Mouse (Mus musculus): ENCODE data around the gene Nmt2. TPM values are rescaled to one million over a fixed set of nuclear protein-coding genes. Genes with fewer than 3 reads are reported as not detected.

Gene Nmt2
- total RNA-seq, 2 experiments from 2014 or later: 83.6 to 97.7 TPM

Other genes with a start within 250 kb of the Nmt2 start
- gene Fam171a1, start 170.0 kb upstream of the Nmt2 start, total RNA-seq (2021): 10 to 100 TPM; 63.3 to 75.6 TPM
- 1 to 10 TPM; 7.9 to 8.6 TPM for gene Rpp38, start 48.4 kb downstream of the Nmt2 start, total RNA-seq (2021)
- gene Acbd7, start 52.0 kb downstream of the Nmt2 start, total RNA-seq (2021): 1 to 10 TPM in 1 of 2 experiments, not detected in 1; 1.8 TPM
- not detected for gene Olah, start 113.0 kb downstream of the Nmt2 start, total RNA-seq (2021)
- gene Meig1, start 138.4 kb downstream of the Nmt2 start, total RNA-seq (2021): 1 to 10 TPM; 2.1 to 2.3 TPM
- gene Dclre1c, start 139.9 kb downstream of the Nmt2 start, total RNA-seq (2021): 10 to 100 TPM in 1 of 2 experiments, 1 to 10 TPM in 1; 8.8 to 15.5 TPM
- gene Suv39h2, start 190.8 kb downstream of the Nmt2 start, total RNA-seq (2021): 1 to 10 TPM; 3.2 to 4.4 TPM
- 1 to 10 TPM; 3.4 to 5.4 TPM for gene Gm45902, start 228.6 kb downstream of the Nmt2 start, total RNA-seq (2021)
- gene Hspa14, start 228.6 kb downstream of the Nmt2 start, total RNA-seq (2021): 10 to 100 TPM; 41.4 to 48.2 TPM
- gene Cdnf, start 228.8 kb downstream of the Nmt2 start, total RNA-seq (2021): 1 to 10 TPM; 1.2 to 1.6 TPM